27 mouse cellular contexts compared by ENCODE assay signal in genomic region chr2:134920611-134921280, GRCm38 (mm10).
A peak's percentile ranks its signal among the peaks of the same experiment; 100 is the strongest.
DNase-seq lines count a peak whose midpoint lies in the region; ATAC-seq and TF ChIP-seq lines count a peak whose summit lies in the region.
"Had no signal": no experiment of that assay in that cellular context is flagged by ENCODE, and none has a peak within 500 bp of the region (broad histone marks: within the 10 kb centered on the region; RNA-seq: fewer than 3 reads in every experiment).

No protein-coding gene starts in this region.

- H3K9ac ChIP-seq in heart, adult 2 months (ENCODE audit: low read depth, low read length), result no peak overlapping the region
- H3K9ac ChIP-seq: embryonic facial prominence, embryonic 13.5 days; limb, embryonic 12.5 days; liver, postnatal 0 days; neural tube, embryonic 15.5 days; stomach, embryonic 15.5 days had no signal

- intact Hi-C loops in heart, adult 2 months (cut with DNase I), result loop anchor here (5.0 kb wide), 1 partner anchor 133 kb away; the partner anchor contains the start of gene Plcb1

- peaks cover 9% of the 10 kb centered on the region for H3K4me1 ChIP-seq in heart, adult 2 months (ENCODE audit: control insufficient read depth, insufficient read depth, low read length)
- H3K4me1 ChIP-seq: embryonic facial prominence, embryonic 13.5 days; heart, embryonic 10.5 days; hindbrain, embryonic 10.5 days; limb, embryonic 12.5 days; neural tube, embryonic 15.5 days; stomach, embryonic 15.5 days had no signal

- no peak overlapping the region for H3K27ac ChIP-seq in heart, adult 2 months
- H3K27ac ChIP-seq: embryonic facial prominence, embryonic 13.5 days; heart, embryonic 10.5 days; hindbrain, embryonic 10.5 days; limb, embryonic 12.5 days; macrophage; neural tube, embryonic 15.5 days; stomach, embryonic 15.5 days had no signal

- DNase-seq in heart, adult 8-10 months (ENCODE audit: low spot score), result peak; percentile 7
- no peak for DNase-seq in heart, adult 2 months
- peak; percentile 89 to 95 for DNase-seq in cerebellum, adult 18-20 months
- peak; percentile 88 to 92 for DNase-seq in cerebellum, postnatal 14 days
- DNase-seq in testis, postnatal 14 days (ENCODE audit: low spot score), result no peak
- DNase-seq in adrenal gland, postnatal 14 days, result no peak
- DNase-seq: adrenal gland, adult 8-10 months; B cell, adult 2 months; embryo, embryonic 11 days; gastrocnemius, postnatal 14 days; liver, postnatal 0 days; right cerebral cortex, adult 18-20 months; right cerebral cortex, postnatal 4 days; thymus, adult 18-20 months had no signal

- peaks cover 20% of the 10 kb centered on the region for H3K36me3 ChIP-seq in heart, adult 2 months (ENCODE audit: control insufficient read depth, insufficient read depth, low read length)
- H3K36me3 ChIP-seq: embryonic facial prominence, embryonic 13.5 days; heart, embryonic 10.5 days; hindbrain, embryonic 10.5 days; limb, embryonic 12.5 days; neural tube, embryonic 15.5 days; stomach, embryonic 15.5 days had no signal

- peak; percentile 96 for ATAC-seq in cerebellum, adult (ENCODE audit: insufficient number of reproducible peaks, low FRiP score, low TSS enrichment)
- ATAC-seq: forebrain, embryonic 14.5 days; intestine, postnatal 0 days; liver, postnatal 0 days; lung, postnatal 0 days; midbrain, embryonic 16.5 days had no signal

- no peak for TF ChIP-seq EP300 in heart, adult 2 months (IDR thresholded peaks at IDR 0.05; ENCODE audit: insufficient read depth, low read depth, low read length)

- no peak for TF ChIP-seq POLR2A in heart, adult 2 months (IDR thresholded peaks at IDR 0.05; ENCODE audit: insufficient read depth, low read depth, low read length)

- no peaks in the 10 kb centered on the region for H3K27me3 ChIP-seq in heart, adult 2 months (ENCODE audit: control insufficient read depth, insufficient read depth, low read length)
- H3K27me3 ChIP-seq: embryonic facial prominence, embryonic 13.5 days; limb, embryonic 12.5 days; neural tube, embryonic 15.5 days; stomach, embryonic 15.5 days had no signal

- no peaks in the 10 kb centered on the region; the same call in 1 of the 2 replicates for H3K79me2 ChIP-seq in heart, adult 2 months (replicated peaks; ENCODE audit: control insufficient read depth, insufficient read depth, low read length)

- 61% methylated on average over 9 of the region's 9 CpGs for WGBS in heart, adult 2 months

- H3K4me3 ChIP-seq in heart, adult 2 months, result no peak overlapping the region
- H3K4me3 ChIP-seq: embryonic facial prominence, embryonic 13.5 days; erythroblast, embryonic 14.5 days; heart, embryonic 10.5 days; hindbrain, embryonic 10.5 days; limb, embryonic 12.5 days; neural tube, embryonic 15.5 days; stomach, embryonic 15.5 days had no signal

- no peak for TF ChIP-seq CTCF in heart, adult 2 months (IDR thresholded peaks at IDR 0.05)

Comparison
In these comparisons a context has a peak if more than half of its experiments do, and no peak if none do; other contexts are left out.
1. DNase-seq: peak in heart, adult 8-10 months (single experiment), cerebellum, adult 18-20 months (2 of 2) and cerebellum, postnatal 14 days (2 of 2); none in heart, adult 2 months (0 of 2), testis, postnatal 14 days (single experiment) and adrenal gland, postnatal 14 days (single experiment).